Mouse (Mus musculus): ENCODE data around the gene Tbx3. TPM values are rescaled to one million over a fixed set of nuclear protein-coding genes. Genes with fewer than 3 reads are reported as not detected.

The Tbx3 gene
- total and polyA plus RNA-seq, 2 experiments from 2014 or later, result 3.2 to 5.4 TPM

DNA sequence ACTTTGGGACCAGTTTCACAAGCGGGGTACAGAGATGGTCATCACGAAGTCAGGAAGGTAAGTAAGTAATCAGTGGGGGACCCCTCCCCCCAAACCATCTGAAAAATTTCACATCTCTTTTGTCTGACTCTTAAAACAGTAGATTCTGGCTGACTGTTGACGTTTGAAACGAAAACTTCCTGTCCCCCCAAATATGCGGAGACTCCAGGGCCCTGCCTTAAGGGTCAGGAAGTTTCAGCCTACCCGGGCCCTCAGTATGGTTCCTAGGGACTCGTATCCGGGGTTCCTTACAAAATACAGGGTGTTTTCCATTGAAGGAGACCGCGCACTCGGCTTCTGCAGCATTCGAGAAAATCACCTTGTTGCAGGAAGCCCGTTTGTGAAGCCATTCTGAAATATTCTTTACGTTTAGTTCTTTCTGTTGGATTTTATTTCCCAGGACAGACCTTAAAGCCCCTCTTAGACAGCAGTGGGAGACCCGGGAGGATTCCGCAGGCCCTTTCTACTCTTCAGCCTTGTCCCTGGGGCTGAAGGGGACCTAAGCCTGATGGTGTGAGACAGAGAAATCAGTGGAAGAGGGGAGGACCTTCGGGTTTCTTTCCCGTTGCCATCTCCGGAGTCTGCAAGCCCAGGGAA lies 2.0 kb downstream of the Tbx3 start:
- Histone ChIP-seq H3K9ac (replicated peaks; ENCODE audit: low read depth, low read length) (peak overlapping the region; percentile 66), H3K27ac (ENCODE audit: low read depth) (peak overlapping the region; percentile 83)

DNA sequence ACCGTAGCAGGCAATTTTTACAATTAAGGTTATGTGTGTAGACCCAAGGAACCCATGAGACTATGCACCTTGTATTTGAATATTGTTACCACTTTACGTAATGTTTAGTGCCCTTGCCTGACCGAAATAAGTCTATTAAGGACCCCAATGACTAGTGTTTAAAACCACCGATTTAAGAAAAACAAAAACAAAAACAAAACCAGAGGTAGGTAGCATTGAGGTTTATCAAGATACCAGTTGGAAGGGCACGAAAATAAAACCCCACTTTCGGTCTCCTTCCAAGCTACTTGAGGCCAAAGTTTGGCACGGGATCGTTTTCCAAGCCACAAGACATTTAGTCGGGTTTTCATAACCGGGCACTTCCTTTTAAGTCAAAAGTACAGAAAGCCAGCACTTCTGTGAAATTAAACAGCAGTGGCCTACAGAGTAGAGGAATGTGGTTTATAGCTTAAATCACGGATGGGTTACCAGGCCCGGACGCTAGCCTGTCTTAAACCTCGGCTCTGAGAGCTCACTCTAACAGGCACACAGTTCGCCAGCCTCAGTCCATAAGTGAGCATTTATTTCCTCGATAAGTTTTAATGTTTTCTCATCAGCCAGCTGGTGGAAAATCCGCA lies 2.6 kb downstream of the Tbx3 start:
- peak overlapping the region; percentile 69 for H3K4me2 ChIP-seq (ENCODE audit: low read depth, low read length)
- H3K9me3 ChIP-seq (replicated peaks; ENCODE audit: control insufficient read depth, low read length), result no peaks in the 10 kb centered on the region
- peak overlapping the region; percentile 55 for H3K4me3 ChIP-seq (ENCODE audit: low read depth, low read length)
- DNase-seq (ENCODE audit: low spot score) (no peak), ATAC-seq (ENCODE audit: insufficient read depth, low read depth) (no peak)
- no peak overlapping the region for H3K27ac ChIP-seq (ENCODE audit: low read depth)
- H3K36me3 ChIP-seq (replicated peaks; ENCODE audit: control insufficient read depth, insufficient read depth, low read length), result peaks cover 9% of the 10 kb centered on the region
- 22% methylated on average over 17 of the region's 17 CpGs for WGBS
- peaks cover 77% of the 10 kb centered on the region for H3K27me3 ChIP-seq (ENCODE audit: control insufficient read depth, insufficient read depth, low read length)
- H3K9ac ChIP-seq (replicated peaks; ENCODE audit: low read depth, low read length), result peak overlapping the region; percentile 66
- TF ChIP-seq CTCF (IDR thresholded peaks at IDR 0.05; ENCODE audit: low read depth), result no peak
- TF ChIP-seq EP300 (IDR thresholded peaks at IDR 0.05; ENCODE audit: low read depth), result no peak
- peaks cover 15% of the 10 kb centered on the region; the same call in 1 of the 2 replicates for H3K4me1 ChIP-seq (ENCODE audit: control insufficient read depth, insufficient read depth)

More for the DNA sequence above, 2.0 kb downstream of the Tbx3 start:
- Histone ChIP-seq H3K36me3 (replicated peaks; ENCODE audit: control insufficient read depth, insufficient read depth, low read length) (peaks cover 4% of the 10 kb centered on the region; the same call in 1 of the 2 replicates), H3K27me3 (ENCODE audit: control insufficient read depth, insufficient read depth, low read length) (peaks cover 77% of the 10 kb centered on the region), H3K4me1 (ENCODE audit: control insufficient read depth, insufficient read depth) (peaks cover 15% of the 10 kb centered on the region; the same call in 1 of the 2 replicates), H3K4me3 (ENCODE audit: low read depth, low read length) (peak overlapping the region; percentile 55), H3K9me3 (replicated peaks; ENCODE audit: control insufficient read depth, low read length) (no peaks in the 10 kb centered on the region), H3K4me2 (ENCODE audit: low read depth, low read length) (peak overlapping the region; percentile 69)
- 8% methylated on average over 19 of the region's 19 CpGs for WGBS
- DNase-seq (ENCODE audit: low spot score) (no peak), ATAC-seq (ENCODE audit: insufficient read depth, low read depth) (no peak)
- TF ChIP-seq EP300 (IDR thresholded peaks at IDR 0.05; ENCODE audit: low read depth), result no peak
- TF ChIP-seq CTCF (IDR thresholded peaks at IDR 0.05; ENCODE audit: low read depth), result no peak

DNA sequence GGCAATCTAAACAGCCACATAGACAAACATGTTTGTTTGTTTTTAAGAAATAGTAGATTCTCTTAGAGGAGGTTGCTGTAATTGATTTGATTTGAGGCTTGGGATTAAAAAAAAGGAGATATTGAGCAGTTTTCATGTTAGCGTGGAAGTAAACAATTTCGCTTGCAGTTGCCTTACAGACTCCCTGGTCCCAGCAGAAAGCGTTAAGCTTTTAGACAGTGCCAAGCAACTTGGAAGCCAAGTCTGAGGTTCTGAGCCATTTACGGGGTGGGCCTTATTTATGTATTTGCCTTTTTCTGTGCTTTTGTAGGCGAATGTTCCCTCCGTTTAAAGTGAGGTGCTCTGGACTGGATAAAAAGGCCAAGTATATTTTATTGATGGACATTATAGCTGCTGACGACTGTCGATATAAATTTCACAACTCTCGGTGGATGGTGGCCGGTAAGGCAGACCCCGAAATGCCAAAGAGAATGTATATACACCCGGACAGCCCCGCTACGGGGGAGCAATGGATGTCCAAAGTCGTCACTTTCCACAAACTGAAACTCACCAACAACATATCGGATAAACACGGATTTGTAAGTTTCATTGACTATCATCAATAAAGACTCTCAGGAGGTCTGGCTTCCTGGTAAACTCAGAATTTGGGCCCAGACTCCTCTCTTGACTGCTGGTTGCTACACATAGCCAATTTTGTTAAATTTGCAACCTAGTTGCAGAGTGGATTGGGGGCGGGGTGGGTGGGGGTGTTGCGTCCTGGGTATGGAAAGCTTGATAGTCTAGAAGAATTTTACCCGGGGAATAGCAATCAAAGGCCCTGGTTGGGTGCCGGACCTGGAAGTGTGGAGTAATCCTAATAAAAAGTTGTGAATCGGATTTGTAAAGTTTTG lies 3.5 kb downstream of the Tbx3 start:
- no peak for ATAC-seq (ENCODE audit: insufficient read depth, low read depth)
- Histone ChIP-seq H3K27ac (ENCODE audit: low read depth) (no peak overlapping the region), H3K4me2 (ENCODE audit: low read depth, low read length) (peak overlapping the region; percentile 69), H3K9ac (replicated peaks; ENCODE audit: low read depth, low read length) (peak overlapping the region; percentile 66), H3K9me3 (replicated peaks; ENCODE audit: control insufficient read depth, low read length) (no peaks in the 10 kb centered on the region), H3K27me3 (ENCODE audit: control insufficient read depth, insufficient read depth, low read length) (peaks cover 77% of the 10 kb centered on the region), H3K4me3 (ENCODE audit: low read depth, low read length) (peak overlapping the region; percentile 55), H3K36me3 (replicated peaks; ENCODE audit: control insufficient read depth, insufficient read depth, low read length) (peaks cover 9% of the 10 kb centered on the region), H3K4me1 (ENCODE audit: control insufficient read depth, insufficient read depth) (peaks cover 11% of the 10 kb centered on the region; the same call in 1 of the 2 replicates)
- WGBS, result 51% methylated on average over 22 of the region's 22 CpGs
- TF ChIP-seq EP300 (IDR thresholded peaks at IDR 0.05; ENCODE audit: low read depth), result no peak
- no peak for TF ChIP-seq CTCF (IDR thresholded peaks at IDR 0.05; ENCODE audit: low read depth)
- no peak for DNase-seq (ENCODE audit: low spot score)

DNA sequence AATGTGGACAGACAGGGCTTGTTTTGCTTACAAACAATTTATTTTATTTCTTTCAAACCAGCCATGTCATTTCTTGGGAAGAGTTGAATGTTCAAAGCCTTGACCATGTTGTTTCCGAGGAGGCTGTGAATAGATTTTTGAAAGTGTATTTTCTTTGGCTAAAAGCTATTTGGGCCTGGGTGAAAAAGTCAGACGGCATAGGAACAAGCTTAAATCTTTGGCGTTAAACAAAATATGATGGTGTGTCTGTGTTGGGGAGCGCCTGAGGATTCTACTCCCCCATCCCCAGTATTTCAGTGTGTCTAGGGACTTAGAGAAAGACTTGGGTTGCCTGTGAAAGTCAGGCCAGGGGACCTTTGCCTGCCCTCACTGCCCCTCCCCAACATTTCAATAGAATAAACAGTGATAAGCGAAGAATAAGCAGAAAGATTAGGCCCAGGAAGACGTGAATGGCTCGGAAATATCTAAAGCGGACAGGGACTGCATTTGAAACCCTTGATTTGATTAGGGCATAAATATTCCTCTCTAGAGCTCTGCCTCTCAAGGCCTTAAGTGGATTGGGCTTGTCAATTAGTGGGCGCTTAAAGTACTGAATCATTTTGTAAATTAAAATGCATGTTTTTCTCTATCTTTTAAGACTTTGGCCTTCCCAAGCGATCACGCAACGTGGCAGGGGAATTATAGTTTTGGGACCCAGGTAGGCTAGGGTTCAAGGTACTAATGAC lies 4.3 kb downstream of the Tbx3 start:
- Histone ChIP-seq H3K4me2 (ENCODE audit: low read depth, low read length) (peak overlapping the region; percentile 69), H3K27ac (ENCODE audit: low read depth) (no peak overlapping the region), H3K4me1 (ENCODE audit: control insufficient read depth, insufficient read depth) (0 out of 2 replicates have a peak, but pooled peaks cover 3% of the 10 kb centered on the region), H3K27me3 (ENCODE audit: control insufficient read depth, insufficient read depth, low read length) (peaks cover 74% of the 10 kb centered on the region), H3K9ac (replicated peaks; ENCODE audit: low read depth, low read length) (no peak overlapping the region), H3K9me3 (replicated peaks; ENCODE audit: control insufficient read depth, low read length) (no peaks in the 10 kb centered on the region), H3K36me3 (replicated peaks; ENCODE audit: control insufficient read depth, insufficient read depth, low read length) (peaks cover 9% of the 10 kb centered on the region), H3K4me3 (ENCODE audit: low read depth, low read length) (peak overlapping the region; percentile 55)
- TF ChIP-seq EP300 (IDR thresholded peaks at IDR 0.05; ENCODE audit: low read depth) (no peak), CTCF (IDR thresholded peaks at IDR 0.05; ENCODE audit: low read depth) (no peak)
- WGBS, result 61% methylated on average over 12 of the region's 12 CpGs
- no peak for DNase-seq (ENCODE audit: low spot score)
- ATAC-seq (ENCODE audit: insufficient read depth, low read depth), result no peak

DNA sequence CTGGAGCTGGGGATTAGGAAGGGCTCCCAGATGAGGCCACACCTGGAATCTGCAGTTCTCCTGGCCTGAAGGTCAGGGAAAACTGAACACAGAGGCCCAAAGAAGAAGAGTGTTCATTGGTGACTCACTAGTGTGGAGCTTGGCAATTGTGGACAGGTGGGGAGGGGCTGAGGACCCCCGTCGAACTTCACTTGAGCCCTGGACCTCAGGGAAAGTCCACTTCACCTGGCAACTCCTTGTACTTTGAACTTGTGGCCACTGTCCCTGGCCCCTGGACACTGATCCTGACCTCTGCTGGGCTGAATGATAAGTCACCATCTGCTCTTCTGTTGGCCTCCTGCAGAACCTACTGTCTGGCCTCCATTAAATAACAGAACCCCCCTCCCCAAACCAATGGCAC lies 5.8 kb downstream of the Tbx3 start:
- no peak overlapping the region for H3K27ac ChIP-seq (ENCODE audit: low read depth)
- no peaks in the 10 kb centered on the region for H3K4me1 ChIP-seq (ENCODE audit: control insufficient read depth, insufficient read depth)
- no peak overlapping the region for H3K4me2 ChIP-seq (ENCODE audit: low read depth, low read length)
- 56% methylated on average over 2 of the region's 2 CpGs for WGBS
- no peak overlapping the region for H3K4me3 ChIP-seq (ENCODE audit: low read depth, low read length)
- peaks cover 89% of the 10 kb centered on the region for H3K27me3 ChIP-seq (ENCODE audit: control insufficient read depth, insufficient read depth, low read length)
- H3K9ac ChIP-seq (replicated peaks; ENCODE audit: low read depth, low read length), result no peak overlapping the region
- peaks cover 9% of the 10 kb centered on the region for H3K36me3 ChIP-seq (replicated peaks; ENCODE audit: control insufficient read depth, insufficient read depth, low read length)
- ATAC-seq (ENCODE audit: insufficient read depth, low read depth) (no peak), DNase-seq (ENCODE audit: low spot score) (no peak)
- TF ChIP-seq CTCF (IDR thresholded peaks at IDR 0.05; ENCODE audit: low read depth) (no peak), EP300 (IDR thresholded peaks at IDR 0.05; ENCODE audit: low read depth) (no peak)
- H3K9me3 ChIP-seq (replicated peaks; ENCODE audit: control insufficient read depth, low read length), result no peaks in the 10 kb centered on the region

All from heart, postnatal 0 days (tissue).